Mouse (Mus musculus) urinary bladder, postnatal 4 days (tissue): ENCODE measurements around the gene Bfar.
"Not testable (repeated sequence)": the region's sequence is repeated elsewhere in the genome, so short reads cannot be mapped to it uniquely, and the experiment has no call there.

Experiments used
- DNase-seq, 2 experiments: peaks; one replicate each; pipeline ENCODE4 v3.0.0; 2021 to 2022; ENCODE audit warnings: low spot score in 2 of 2

Bfar gene

DNA sequence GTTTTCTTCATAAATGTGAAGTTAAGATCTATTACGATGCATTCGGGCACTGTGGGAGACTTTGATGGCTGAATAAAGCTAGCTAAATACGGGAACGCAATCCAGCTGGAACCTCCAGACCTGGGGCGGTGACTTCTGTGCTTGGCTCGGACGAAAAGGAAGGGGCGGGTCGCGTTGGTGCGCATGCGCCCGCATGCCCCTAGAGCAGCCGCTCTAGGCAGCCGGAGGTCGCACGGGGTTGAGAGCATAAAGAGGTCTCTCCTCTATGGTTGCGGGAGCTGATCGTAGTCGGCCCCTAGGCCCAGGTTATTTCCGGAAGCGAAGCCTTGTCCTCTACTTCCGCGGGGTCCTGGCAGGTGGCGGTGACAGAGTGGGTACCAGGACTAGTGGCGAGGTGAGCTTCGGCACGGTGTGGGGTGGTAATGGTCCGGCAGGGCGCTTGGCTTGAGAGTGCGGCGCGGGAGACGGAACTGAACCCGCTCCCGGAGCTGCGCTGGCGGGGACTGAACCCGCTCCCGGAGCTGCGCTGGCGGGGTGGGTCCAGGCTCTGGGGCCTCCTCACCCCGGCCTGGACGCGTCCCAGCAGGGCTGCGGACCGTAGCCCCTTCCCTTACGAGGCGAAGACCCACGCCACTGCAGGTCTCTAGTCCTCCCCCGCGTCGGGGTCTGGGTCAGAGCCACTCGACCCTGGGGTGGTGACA, at the start of gene Bfar, which contains the start of gene 3110001I22Rik:
Bfar (plus strand) TSS at position 174 of the 701 bp plus-strand sequence.
3110001I22Rik (plus strand) TSS at position 245 of the 701 bp plus-strand sequence.
- DNase-seq, result peak; percentile 87

DNA sequence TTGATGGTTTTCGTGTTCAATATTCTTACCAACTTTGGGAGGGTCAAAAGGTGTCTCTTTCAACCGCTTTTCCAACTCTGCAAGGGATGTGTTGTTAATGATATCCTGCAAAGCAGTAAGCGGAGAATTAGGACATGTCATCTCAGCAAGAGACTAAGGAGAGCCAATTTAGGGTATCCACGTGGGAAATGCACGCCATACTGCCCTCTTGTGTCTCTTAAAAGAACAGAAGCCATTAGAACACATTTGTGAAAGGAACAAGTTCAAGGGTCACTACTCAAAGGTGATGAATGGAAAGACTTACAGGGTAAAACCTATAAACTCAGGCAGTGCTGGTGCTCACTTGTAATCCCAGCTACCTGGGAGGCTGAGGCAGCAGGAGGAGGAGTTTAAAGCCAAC, 43.3 kb upstream of the Bfar start:
- no peak for DNase-seq

DNA sequence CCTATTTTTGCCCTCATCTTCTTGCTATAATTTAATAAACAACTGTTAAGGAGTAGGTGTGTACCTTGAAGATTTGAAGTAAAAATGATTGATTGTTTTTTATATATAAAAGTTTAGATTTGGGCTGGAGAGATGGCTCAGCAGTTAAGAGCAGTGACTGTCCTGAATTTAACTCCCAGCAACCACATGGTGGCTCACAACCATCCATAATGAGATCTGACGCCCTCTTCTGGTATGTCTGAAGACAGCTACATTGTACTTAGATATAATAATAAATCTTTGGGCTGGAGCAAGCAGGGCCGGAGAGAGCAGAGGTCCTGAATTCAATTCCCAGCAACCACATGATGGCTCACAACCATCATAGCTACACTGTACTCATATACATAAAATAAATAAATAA, 33.5 kb upstream of the Bfar start:
- DNase-seq, result not testable (repeated sequence)

- no peak for DNase-seq
These were observed 32.1 kb upstream of the Bfar start for GRCm38 (mm10) chr16:13639508-13639907.

- no peak for DNase-seq
These were observed 31.6 kb upstream of the Bfar start for GRCm38 (mm10) chr16:13640064-13640463.

DNA sequence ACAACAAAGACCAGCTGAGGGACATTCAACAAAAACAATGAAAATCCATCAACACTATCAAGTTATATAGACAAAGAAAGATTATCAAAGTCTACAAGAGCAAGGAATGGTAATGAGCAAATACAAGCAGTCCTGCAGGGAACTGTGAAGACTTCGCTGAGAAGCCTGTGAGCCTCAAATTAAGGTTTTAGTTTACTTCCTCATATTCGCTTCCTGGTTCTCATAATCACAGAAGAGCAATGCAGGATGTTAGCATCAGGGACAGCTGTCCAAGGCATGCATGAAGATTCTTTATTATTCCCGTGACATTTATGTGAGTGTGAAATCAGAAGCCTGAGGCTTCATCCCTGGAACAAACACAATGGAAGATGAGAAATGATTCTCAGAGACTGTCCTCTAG, 27.2 kb upstream of the Bfar start:
- DNase-seq, result no peak

DNA sequence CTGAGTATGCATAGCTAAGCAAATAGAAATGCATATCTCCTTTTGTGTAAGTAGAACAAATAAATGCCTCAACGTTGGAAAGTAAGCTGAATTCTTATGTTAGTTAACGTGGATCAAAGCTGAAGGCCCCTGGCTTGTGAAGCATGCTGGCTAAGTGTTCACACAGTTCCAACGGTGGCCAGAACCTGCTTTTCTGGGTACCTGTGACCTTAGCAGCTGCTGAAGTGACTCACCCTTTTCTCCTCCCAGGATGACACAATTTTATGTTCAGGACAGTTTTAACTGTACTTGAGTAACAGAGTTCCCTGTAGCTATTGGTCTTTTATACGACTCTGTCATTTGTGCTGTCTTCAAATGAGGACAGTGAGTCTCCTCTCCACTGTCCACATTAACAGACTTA, 25.7 kb upstream of the Bfar start:
- no peak for DNase-seq

DNA sequence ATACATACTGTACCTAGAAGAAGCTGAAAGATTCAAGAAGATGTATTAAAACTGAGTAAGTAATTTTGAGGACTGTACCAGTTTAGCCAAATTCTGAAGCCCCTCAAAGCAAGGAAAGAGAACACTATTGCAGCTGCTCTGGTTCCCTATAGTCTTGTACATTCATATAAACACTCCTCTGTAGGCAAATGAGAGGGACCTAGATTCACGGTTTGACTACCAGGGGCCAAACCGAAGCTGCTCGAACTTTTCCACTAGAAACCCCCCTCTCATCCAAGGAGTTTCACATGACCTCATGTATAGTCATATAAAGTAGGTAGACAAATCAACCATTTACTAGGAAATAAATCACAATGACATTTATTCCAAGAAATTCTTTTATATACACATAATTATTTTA, 12.8 kb upstream of the Bfar start:
- no peak for DNase-seq

DNA sequence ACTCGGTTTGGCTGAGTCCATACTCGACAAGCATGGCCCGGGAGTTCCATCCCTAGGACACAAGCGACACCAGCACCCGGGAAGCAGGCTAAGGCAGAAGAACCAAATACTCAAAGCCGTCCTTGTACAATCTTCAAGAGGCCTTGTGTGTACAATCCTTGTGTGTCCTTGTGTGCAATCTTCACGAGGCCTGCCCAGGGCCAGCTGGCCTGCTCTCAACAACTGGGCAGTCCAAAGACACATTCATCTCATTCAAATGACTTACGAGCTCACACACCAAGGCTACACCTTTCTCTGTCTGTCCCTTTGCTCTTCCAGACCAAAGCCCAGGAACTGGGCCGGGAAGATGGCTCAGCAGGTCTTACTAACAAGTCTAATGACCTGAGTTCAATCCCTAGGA, 10.9 kb upstream of the Bfar start:
- no peak for DNase-seq

DNA sequence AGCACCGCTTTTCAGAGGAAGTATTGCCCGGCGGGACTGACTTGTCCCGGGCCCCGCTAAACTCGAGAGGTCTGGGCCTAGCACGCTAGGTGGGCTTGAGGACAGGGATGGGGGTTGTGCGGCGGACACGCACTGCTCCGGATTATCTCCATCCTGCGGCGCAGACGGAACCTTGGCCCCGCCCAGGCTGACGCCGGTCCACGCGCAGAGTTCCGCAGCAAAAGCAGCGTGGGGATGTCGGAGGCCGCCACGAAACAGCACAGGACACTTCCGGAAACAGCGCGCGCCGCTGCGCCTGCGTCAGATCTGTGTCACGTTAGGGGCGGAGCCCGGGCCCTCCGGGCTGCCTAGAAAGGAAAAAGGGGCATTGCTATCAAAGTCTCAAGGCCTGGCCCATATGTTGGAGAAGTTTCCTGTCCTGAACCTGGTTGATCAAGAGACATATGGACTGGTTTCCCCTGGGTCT, 3.7 kb upstream of the Bfar start, which contains the start of gene Parn:
Parn (minus strand) TSS at position 293 of the 466 bp plus-strand sequence.
- DNase-seq, result peak; percentile 87 to 93

DNA sequence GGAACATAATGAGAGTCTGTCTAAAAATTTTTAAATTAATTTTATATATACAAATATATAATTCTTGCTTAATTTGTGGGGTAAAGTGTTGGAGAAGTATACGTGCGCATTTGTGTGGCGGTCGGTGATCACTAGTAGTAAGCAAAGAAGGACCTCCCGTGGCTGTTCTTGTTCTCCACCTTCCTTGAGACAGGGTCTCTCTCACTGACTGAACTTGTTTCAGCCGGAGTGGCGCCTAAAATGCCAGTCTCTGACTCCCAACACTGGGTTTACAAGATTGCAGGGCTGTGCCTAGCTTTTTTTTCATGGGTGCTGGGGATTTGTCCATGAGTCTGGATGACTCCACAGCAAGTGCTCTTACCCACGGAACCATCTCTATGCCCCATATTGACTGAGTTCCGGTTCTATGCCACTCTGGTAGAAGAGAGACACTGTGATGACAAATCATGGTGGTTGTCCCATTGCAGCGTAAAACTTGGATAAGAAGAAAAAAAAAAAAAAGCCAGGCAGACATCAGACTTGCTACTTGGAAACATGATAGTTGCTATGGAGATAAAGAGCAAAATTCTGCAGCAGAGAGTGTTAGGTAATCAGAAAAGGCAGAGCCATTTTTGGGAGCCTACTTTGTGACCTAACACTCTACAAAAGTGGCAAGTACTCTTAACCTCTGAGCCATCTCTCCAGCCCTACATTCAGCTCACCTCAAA, 3.1 kb upstream of the Bfar start:
- no peak for DNase-seq

- no peak for DNase-seq
These were observed 2.4 kb upstream of the Bfar start for GRCm38 (mm10) chr16:13669282-13669681.

GRCm38 (mm10) chr16:13670896-13671295, 762 bp upstream of the Bfar start:
- DNase-seq, result not testable (repeated sequence)

- DNase-seq, result peak; percentile 52 to 73
These were observed 784 bp downstream of the Bfar start for GRCm38 (mm10) chr16:13672386-13672898.

DNA sequence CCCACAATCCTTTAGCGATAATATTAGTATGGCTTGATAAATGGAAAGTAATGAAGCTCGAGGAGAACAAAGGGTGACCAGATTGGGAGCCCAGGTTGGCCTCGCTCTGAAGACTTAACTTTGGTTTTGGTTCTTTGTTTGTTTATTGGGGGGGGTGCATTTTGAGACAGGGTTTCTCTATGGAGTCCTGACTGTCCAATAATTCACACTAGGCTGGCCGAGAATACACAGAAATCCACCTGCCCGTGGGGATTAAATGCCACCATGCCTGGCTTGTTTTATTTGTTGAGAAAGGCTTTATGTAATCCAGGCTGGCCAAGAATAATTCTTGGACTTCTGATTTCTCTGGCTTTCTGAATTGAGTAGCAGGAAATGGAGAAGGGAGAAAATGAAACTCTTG, 1.5 kb downstream of the Bfar start:
- DNase-seq, result no peak

GRCm38 (mm10) chr16:13674511-13674910, 2.9 kb downstream of the Bfar start:
- DNase-seq, result no peak

DNA sequence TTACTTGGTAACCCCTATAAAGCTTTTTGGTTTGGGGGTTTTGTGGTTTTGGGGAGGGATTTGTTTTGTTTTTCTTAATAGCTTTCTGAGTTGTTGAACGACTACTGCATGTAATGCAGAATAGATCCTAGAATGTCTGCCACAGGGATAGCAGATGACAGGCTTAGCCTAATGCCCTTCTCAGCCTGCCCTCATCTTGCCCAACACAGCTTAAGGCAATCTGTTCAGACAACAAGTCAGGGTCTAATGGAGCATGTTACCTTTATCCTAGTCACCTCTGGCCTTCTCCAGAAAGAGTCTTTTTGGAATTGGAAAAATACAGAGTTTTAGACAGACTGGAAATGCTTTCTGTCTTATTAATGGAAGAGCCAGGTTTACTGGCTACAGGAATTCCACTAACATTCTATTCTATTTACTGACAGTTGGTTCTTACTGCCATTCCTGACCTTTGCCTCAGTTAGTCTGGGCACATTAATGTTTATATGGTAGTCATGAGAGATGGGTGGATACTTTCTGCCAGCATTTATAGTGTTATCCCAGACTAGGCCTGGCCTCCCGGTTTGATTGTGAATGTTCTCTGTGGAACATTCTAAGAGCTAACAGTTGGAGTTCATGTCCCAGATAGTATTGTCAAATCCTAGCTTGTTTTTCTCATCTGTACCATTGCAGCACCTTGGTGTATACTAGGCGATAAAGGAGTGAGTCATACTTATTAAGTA, 7.1 kb downstream of the Bfar start:
- DNase-seq, result no peak

DNA sequence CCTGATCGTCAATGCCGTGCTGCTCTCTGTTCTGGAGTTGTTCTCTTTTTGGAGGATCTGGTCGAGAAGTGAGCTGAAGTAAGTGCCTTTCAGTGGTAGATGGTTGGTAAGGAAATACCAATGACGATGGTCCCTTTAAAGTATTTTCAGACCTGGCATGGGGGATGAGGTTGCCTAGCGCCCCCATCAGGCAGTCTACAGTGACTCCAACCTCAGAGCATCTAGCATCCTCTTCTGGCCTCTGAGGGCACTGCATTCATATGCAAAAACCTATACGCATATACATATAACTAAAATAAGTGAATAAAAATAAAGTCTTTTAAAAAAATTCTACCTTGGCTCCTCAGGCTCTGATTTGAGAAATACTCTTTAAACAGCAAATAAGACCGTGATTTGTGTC, 27.3 kb downstream of the Bfar start:
- no peak for DNase-seq

GRCm38 (mm10) chr16:13702184-13702583, 30.5 kb downstream of the Bfar start:
- DNase-seq, result peak in 1 of 2 experiments; percentile 63

DNA sequence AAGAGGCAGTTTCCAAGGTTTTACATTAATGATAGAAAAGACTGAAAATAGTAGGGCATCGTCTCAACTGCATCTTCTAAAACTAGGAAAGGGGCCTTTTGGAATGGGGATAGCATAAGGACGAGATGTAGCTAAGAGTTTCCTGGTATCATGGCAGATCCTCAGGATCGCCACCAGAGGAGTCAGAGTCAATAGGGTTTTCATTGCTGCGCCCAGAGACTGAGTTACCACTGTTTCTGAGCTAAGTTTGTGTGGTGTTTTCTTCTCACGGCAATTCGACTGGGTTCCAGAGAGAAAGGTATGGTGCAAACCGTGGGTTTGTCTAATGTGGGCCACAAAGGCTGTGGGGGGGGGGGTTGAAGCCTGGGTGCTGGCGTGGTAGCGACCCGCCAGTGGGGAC, 33.0 kb downstream of the Bfar start:
- no peak for DNase-seq

- DNase-seq, result no peak
These were observed 43.3 kb downstream of the Bfar start for GRCm38 (mm10) chr16:13714910-13715309.
